Mouse (Mus musculus): ENCODE data around the gene Egr4.

- no peak for TF ChIP-seq IRF4 (IDR thresholded peaks at IDR 0.05; ENCODE audit: low read depth, low read length)
- TF ChIP-seq SIN3A (IDR thresholded peaks at IDR 0.05; ENCODE audit: low read length), result no peak
These were observed 2.9 kb downstream of the Egr4 start for GRCm38 (mm10) chr6:85510476-85510875.

All from CH12.LX (cell line).